Mouse (Mus musculus) small intestine, adult 2 months (tissue): ENCODE results near the gene Igsf21. TPM values are rescaled to one million over a fixed set of nuclear protein-coding genes. Genes with fewer than 3 reads are reported as not detected.

Source experiments
- H3K27ac ChIP-seq: fragments of 200-500 bp; 2 replicates; pipeline ENCODE4 v1.5.1; 2012; ENCODE audit warnings: low read depth, low read length, control low read depth, inconsistent platforms; ENCODE audit not compliant: insufficient read depth
- H3K27me3 ChIP-seq: fragments of 200-500 bp; 2 replicates; pipeline ENCODE4 v1.6.1; 2012; ENCODE audit warnings: mild to moderate bottlenecking, moderate library complexity, low read length, inconsistent platforms; ENCODE audit not compliant: control insufficient read depth, insufficient read depth
- H3K36me3 ChIP-seq: fragments of 200-500 bp; 2 replicates; pipeline ENCODE4 v1.6.1; 2012; ENCODE audit warnings: mild to moderate bottlenecking, low read length, control low read depth, inconsistent platforms; ENCODE audit not compliant: control insufficient read depth, insufficient read depth
- H3K4me1 ChIP-seq: fragments of 200-500 bp; 2 replicates; pipeline ENCODE4 v1.6.1; 2012; ENCODE audit warnings: low read length, inconsistent platforms, mixed read lengths; ENCODE audit not compliant: control insufficient read depth, insufficient read depth, insufficient read length
- H3K4me3 ChIP-seq: fragments of 200-500 bp; 2 replicates; pipeline ENCODE4 v1.5.1; 2012; ENCODE audit warnings: low read depth, mild to moderate bottlenecking, control low read depth, inconsistent platforms, low read length, moderate library complexity
- CTCF ChIP-seq: fragments of 200-500 bp; IDR thresholded peaks from 2 replicates; pipeline ENCODE4 v1.5.1; 2012; ENCODE audit warnings: low read depth, mild to moderate bottlenecking, control low read depth, inconsistent platforms, low read length, moderate library complexity, mixed read lengths; ENCODE audit not compliant: insufficient replicate concordance, insufficient read length; ENCODE audit errors: extremely low read depth
- POLR2A ChIP-seq: fragments of 200-500 bp; IDR thresholded peaks from 2 replicates; pipeline ENCODE4 v1.6.1; 2012; ENCODE audit warnings: low read depth, mild to moderate bottlenecking, control low read depth, inconsistent platforms, low read length, moderate library complexity
- WGBS: fragments of 180-500 bp; shearing (Covaris S2); methylation state at CpG from one replicate; pipeline ENCODE4 v1.1.7; 2018; 5-methylcytosine and 5-hydroxymethylcytosine counted together
- polyA plus RNA-seq: library from polyadenylated mRNA; depleted of rRNA; stranded (reverse); fragments of >200 nt; gene quantifications from 2 replicates; pipeline ENCODE4 v1.2.3, GENCODE M21; 2012

The Igsf21 gene
- polyA plus RNA-seq, 1 experiment: 1.0 TPM

- TF ChIP-seq CTCF (peak; percentile 8; the same call in 1 of the 2 replicates), POLR2A (no peak)
- H3K27me3 ChIP-seq: no peaks in the 10 kb centered on the region
- 55% methylated on average over 2 of the region's 2 CpGs for WGBS
Measured at GRCm38 (mm10) chr4:140096283-140096682, 150.3 kb downstream of the Igsf21 start.

GRCm38 (mm10) chr4:140094835-140095234, 151.7 kb downstream of the Igsf21 start:
- Histone ChIP-seq H3K27me3 (no peaks in the 10 kb centered on the region), H3K4me3 (no peak overlapping the region), H3K4me1 (no peaks in the 10 kb centered on the region), H3K27ac (no peak overlapping the region), H3K36me3 (no peaks in the 10 kb centered on the region)
- 28% methylated on average over 2 of the region's 2 CpGs for WGBS
- TF ChIP-seq POLR2A (no peak), CTCF (no peak)

More at GRCm38 (mm10) chr4:140096283-140096682, 150.3 kb downstream of the Igsf21 start:
- H3K27ac ChIP-seq: no peak overlapping the region
- H3K4me3 ChIP-seq: no peak overlapping the region
- H3K36me3 ChIP-seq: no peaks in the 10 kb centered on the region
- no peaks in the 10 kb centered on the region for H3K4me1 ChIP-seq

DNA sequence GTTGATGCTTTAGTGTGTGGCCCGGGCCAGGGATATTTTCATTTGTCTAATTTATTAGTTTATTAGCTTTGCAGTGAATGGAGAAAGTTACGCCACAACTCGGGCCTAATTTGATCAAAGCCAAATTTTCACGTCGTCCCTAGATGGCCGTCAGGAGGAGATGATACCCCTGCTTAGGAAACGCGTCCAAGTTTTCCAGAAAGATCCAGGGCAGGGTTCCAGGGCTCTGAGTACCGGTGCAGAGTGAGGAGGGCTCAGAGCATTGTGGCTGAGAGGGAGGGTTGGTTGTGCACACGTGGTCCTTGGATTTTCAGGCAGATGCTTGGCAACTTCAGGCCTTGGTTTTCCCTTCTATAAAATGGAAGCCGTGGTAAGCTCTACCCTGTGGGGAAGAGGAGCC, 154.2 kb downstream of the Igsf21 start:
- Histone ChIP-seq H3K27ac (no peak overlapping the region), H3K4me1 (no peaks in the 10 kb centered on the region), H3K27me3 (no peaks in the 10 kb centered on the region), H3K36me3 (no peaks in the 10 kb centered on the region), H3K4me3 (no peak overlapping the region)
- TF ChIP-seq CTCF: no peak
- no peak for TF ChIP-seq POLR2A
- 68% methylated on average over 11 of the region's 11 CpGs for WGBS

DNA sequence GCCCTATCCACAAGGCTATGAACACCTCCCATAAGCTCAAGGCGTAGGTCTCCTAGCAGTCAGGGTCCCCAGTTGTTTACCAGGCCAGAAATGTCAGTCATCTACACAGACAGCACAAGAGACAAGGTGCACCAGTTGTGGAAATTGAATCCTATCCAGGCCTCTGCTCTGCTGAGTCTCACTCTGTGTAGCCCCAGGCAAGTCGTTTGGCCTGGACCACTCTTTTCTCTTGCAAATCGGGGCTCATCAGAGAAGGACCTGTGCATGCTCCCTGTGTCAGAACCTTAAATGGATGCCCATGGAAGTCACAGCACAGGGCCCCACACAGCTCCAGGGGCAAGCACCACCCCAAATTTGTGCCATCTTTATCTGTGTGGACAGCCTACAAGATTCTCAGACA, 154.9 kb downstream of the Igsf21 start:
- no peaks in the 10 kb centered on the region for H3K27me3 ChIP-seq
- H3K4me1 ChIP-seq: no peaks in the 10 kb centered on the region
- no peaks in the 10 kb centered on the region for H3K36me3 ChIP-seq
- H3K4me3 ChIP-seq: no peak overlapping the region
- H3K27ac ChIP-seq: no peak overlapping the region
- 64% methylated on average over 3 of the region's 3 CpGs for WGBS
- TF ChIP-seq CTCF (no peak), POLR2A (no peak)

- 91% methylated on average over 4 of the region's 4 CpGs for WGBS
- no peaks in the 10 kb centered on the region for H3K4me1 ChIP-seq
- H3K27me3 ChIP-seq: no peaks in the 10 kb centered on the region
- no peak overlapping the region for H3K4me3 ChIP-seq
- H3K27ac ChIP-seq: no peak overlapping the region
- no peaks in the 10 kb centered on the region for H3K36me3 ChIP-seq
- TF ChIP-seq CTCF: no peak
- TF ChIP-seq POLR2A: no peak
Measured at GRCm38 (mm10) chr4:140089676-140090075, 156.9 kb downstream of the Igsf21 start.

DNA sequence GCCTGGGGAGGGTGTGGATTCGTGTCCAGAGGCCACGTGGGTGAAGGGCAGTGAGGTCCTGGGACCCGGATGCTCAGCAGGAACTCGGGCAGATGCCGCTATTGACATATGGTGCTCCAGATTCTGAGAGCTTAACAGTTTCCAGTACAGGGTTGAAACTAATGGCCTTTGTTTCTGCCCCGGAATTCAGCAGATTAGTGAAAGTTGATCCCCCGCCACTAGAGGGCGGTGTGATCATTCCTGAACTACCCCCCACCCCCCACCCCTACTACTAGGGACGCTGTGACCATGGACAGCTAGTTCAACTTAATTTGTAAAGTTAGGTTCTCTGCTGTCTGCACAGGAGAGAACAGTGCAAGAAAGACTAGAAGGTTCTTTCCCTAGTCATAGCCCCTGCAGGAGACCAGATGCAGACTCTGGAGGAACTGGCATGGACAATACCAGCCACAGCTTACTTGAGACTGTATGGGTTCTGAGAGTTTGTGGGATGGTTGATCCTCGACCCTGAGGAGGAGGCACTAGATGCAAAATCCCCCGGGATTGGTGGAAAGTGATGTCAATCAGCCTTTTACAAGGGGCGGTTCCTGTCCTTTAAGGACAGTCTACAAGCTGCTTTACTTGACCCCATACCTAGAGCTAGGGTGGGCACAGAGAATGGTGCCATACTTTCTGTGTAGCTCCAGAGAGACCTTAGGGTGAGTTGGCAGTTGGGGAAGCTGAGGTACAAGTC, 157.7 kb downstream of the Igsf21 start:
- 73% methylated on average over 12 of the region's 12 CpGs for WGBS

GRCm38 (mm10) chr4:140086192-140086591, 160.4 kb downstream of the Igsf21 start:
- no peak overlapping the region for H3K4me3 ChIP-seq
- H3K4me1 ChIP-seq: no peaks in the 10 kb centered on the region
- no peaks in the 10 kb centered on the region for H3K27me3 ChIP-seq
- no peak overlapping the region for H3K27ac ChIP-seq
- H3K36me3 ChIP-seq: no peaks in the 10 kb centered on the region
- WGBS: 56% methylated on average over 7 of the region's 7 CpGs
- TF ChIP-seq POLR2A: no peak

More for the DNA sequence above, 157.7 kb downstream of the Igsf21 start:
- no peaks in the 10 kb centered on the region for H3K27me3 ChIP-seq
- no peaks in the 10 kb centered on the region for H3K4me1 ChIP-seq
- no peak overlapping the region for H3K4me3 ChIP-seq
- no peak overlapping the region for H3K27ac ChIP-seq
- no peak for TF ChIP-seq POLR2A
- peak; percentile 26; the same call in 1 of the 2 replicates for TF ChIP-seq CTCF
- no peaks in the 10 kb centered on the region for H3K36me3 ChIP-seq
